Mouse (Mus musculus) heart, embryonic 11.5 days (tissue): ENCODE data around the gene Zfand3. TPM values are rescaled to one million over a fixed set of nuclear protein-coding genes. Genes with fewer than 3 reads are reported as not detected.

Experiments
- ATAC-seq: fragments of 200-750 bp; cut with Nextera tagmentation; replicated peaks from 2 replicates; pipeline ENCODE4 v1.8.0; 2017; ENCODE audit warnings: moderate library complexity; ENCODE audit not compliant: insufficient number of reproducible peaks, low FRiP score, low TSS enrichment
- H3K27ac ChIP-seq: fragments of 300-500 bp; sonication (generic); 2 replicates; pipeline ENCODE4 v1.5.1; 2014; ENCODE audit warnings: mild to moderate bottlenecking, low read depth, low read length
- H3K27me3 ChIP-seq: fragments of 300-500 bp; sonication (generic); 2 replicates; pipeline ENCODE4 v1.6.1; 2014; ENCODE audit warnings: mild to moderate bottlenecking, low read length, mixed read lengths; ENCODE audit not compliant: control insufficient read depth, insufficient read depth
- H3K36me3 ChIP-seq: fragments of 300-500 bp; sonication (generic); 2 replicates; pipeline ENCODE4 v1.6.1; 2014; ENCODE audit warnings: mild to moderate bottlenecking, low read length, moderate library complexity, mixed read lengths; ENCODE audit not compliant: control insufficient read depth, insufficient read depth
- H3K4me1 ChIP-seq: fragments of 300-500 bp; sonication (generic); 2 replicates; pipeline ENCODE4 v1.6.1; 2014; ENCODE audit warnings: low read length; ENCODE audit not compliant: control insufficient read depth, insufficient read depth
- H3K4me2 ChIP-seq: fragments of 300-500 bp; sonication (generic); 2 replicates; pipeline ENCODE4 v1.6.1; 2014; ENCODE audit warnings: mild to moderate bottlenecking, moderate library complexity
- H3K4me3 ChIP-seq: fragments of 300-500 bp; sonication (generic); 2 replicates; pipeline ENCODE4 v1.5.1; 2014; ENCODE audit warnings: low read depth, low read length
- H3K9ac ChIP-seq: fragments of 300-500 bp; sonication (generic); 2 replicates; pipeline ENCODE4 v1.6.1; 2014; ENCODE audit warnings: mild to moderate bottlenecking, low read depth, low read length, moderate library complexity
- H3K9me3 ChIP-seq: fragments of 300-500 bp; sonication (generic); replicated peaks from 2 replicates; pipeline ENCODE4 v1.6.1; 2016; ENCODE audit warnings: low read length; ENCODE audit not compliant: control insufficient read depth
- WGBS: fragments of 180-500 bp; shearing (Covaris S2); extraction: QIAGEN DNeasy Blood & Tissue Kit; methylation state at CpG from one replicate; pipeline ENCODE4 v1.1.7; 2014; ENCODE audit not compliant: insufficient replicate concordance; 5-methylcytosine and 5-hydroxymethylcytosine counted together
- polyA plus RNA-seq: library from polyadenylated mRNA; unstranded; fragments of >200 nt; fragmentation: Nextera tagmentation; extraction: Ambion mirVana; gene quantifications from 2 replicates; pipeline ENCODE4 v1.2.1, GENCODE M21; 2014

Zfand3 gene
- polyA plus RNA-seq, 1 experiment from 2014 or later = 51.4 TPM

- no peak for ATAC-seq
Measured at GRCm38 (mm10) chr17:29990845-29991244, 13.7 kb upstream of the Zfand3 start.

GRCm38 (mm10) chr17:29993488-29993887 is 11.0 kb upstream of the Zfand3 start:
- Histone ChIP-seq H3K9me3 (no peaks in the 10 kb centered on the region), H3K4me1 (no peaks in the 10 kb centered on the region), H3K4me3 (no peak overlapping the region), H3K27ac (no peak overlapping the region), H3K9ac (no peak overlapping the region), H3K36me3 (no peaks in the 10 kb centered on the region), H3K27me3 (no peaks in the 10 kb centered on the region), H3K4me2 (no peak overlapping the region)
- no peak for ATAC-seq
- WGBS = 68% methylated on average over 8 of the region's 8 CpGs

More at GRCm38 (mm10) chr17:29990845-29991244, 13.7 kb upstream of the Zfand3 start:
- no peaks in the 10 kb centered on the region for H3K9me3 ChIP-seq
- H3K4me2 ChIP-seq = no peak overlapping the region
- H3K36me3 ChIP-seq = no peaks in the 10 kb centered on the region
- no peaks in the 10 kb centered on the region for H3K27me3 ChIP-seq
- no peak overlapping the region for H3K27ac ChIP-seq
- no peak overlapping the region for H3K9ac ChIP-seq
- whole genome bisulfite sequencing = 82% methylated on average over 2 of the region's 2 CpGs
- H3K4me1 ChIP-seq = no peaks in the 10 kb centered on the region
- no peak overlapping the region for H3K4me3 ChIP-seq

GRCm38 (mm10) chr17:29994011-29994410 is 10.5 kb upstream of the Zfand3 start:
- no peaks in the 10 kb centered on the region for H3K9me3 ChIP-seq
- no peaks in the 10 kb centered on the region for H3K4me1 ChIP-seq
- H3K9ac ChIP-seq = no peak overlapping the region
- no peaks in the 10 kb centered on the region for H3K27me3 ChIP-seq
- H3K4me2 ChIP-seq = no peak overlapping the region
- H3K27ac ChIP-seq = no peak overlapping the region
- H3K36me3 ChIP-seq = no peaks in the 10 kb centered on the region
- whole genome bisulfite sequencing = 73% methylated on average over 3 of the region's 3 CpGs
- H3K4me3 ChIP-seq = no peak overlapping the region
- ATAC-seq = no peak

DNA sequence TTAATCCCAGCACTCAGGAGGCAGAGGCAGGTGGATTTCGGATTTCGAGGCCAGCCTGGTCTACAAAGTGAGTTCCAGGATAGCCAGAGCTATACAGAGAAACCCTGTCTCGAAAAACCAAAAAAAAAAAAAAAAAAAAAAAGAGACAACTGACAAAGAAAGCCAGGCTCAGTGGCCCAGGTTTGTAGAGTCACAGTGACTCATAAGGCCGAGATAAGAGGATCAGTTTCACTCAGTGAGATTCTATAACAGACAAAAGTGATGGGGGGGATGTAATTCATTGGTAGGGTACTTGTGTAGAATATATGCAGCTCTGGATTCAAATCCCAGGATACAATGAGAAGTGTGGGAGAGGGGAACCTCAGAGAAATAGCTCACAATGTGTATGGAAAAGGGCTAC is 10.1 kb upstream of the Zfand3 start:
- H3K4me2 ChIP-seq = no peak overlapping the region
- H3K4me3 ChIP-seq = no peak overlapping the region
- no peak overlapping the region for H3K27ac ChIP-seq
- H3K4me1 ChIP-seq = no peaks in the 10 kb centered on the region
- 72% methylated on average over 4 of the region's 4 CpGs for WGBS
- H3K9ac ChIP-seq = no peak overlapping the region
- no peaks in the 10 kb centered on the region for H3K9me3 ChIP-seq
- no peak for ATAC-seq
- no peaks in the 10 kb centered on the region for H3K36me3 ChIP-seq
- no peaks in the 10 kb centered on the region for H3K27me3 ChIP-seq

- Histone ChIP-seq H3K4me1 (no peaks in the 10 kb centered on the region), H3K36me3 (no peaks in the 10 kb centered on the region), H3K27me3 (no peaks in the 10 kb centered on the region), H3K4me2 (no peak overlapping the region), H3K4me3 (no peak overlapping the region), H3K9ac (no peak overlapping the region), H3K27ac (no peak overlapping the region), H3K9me3 (no peaks in the 10 kb centered on the region)
- ATAC-seq = no peak
- WGBS = 82% methylated on average over 5 of the region's 5 CpGs
Measured at GRCm38 (mm10) chr17:29995986-29996385, 8.5 kb upstream of the Zfand3 start.

- H3K9me3 ChIP-seq = no peaks in the 10 kb centered on the region
- H3K4me1 ChIP-seq = no peaks in the 10 kb centered on the region
- H3K27me3 ChIP-seq = no peaks in the 10 kb centered on the region
- H3K36me3 ChIP-seq = no peaks in the 10 kb centered on the region
- no peak overlapping the region for H3K4me2 ChIP-seq
- H3K4me3 ChIP-seq = no peak overlapping the region
- H3K27ac ChIP-seq = no peak overlapping the region
- ATAC-seq = no peak
- no peak overlapping the region for H3K9ac ChIP-seq
- 74% methylated on average over 7 of the region's 7 CpGs for WGBS
Measured at GRCm38 (mm10) chr17:29997726-29998125, 6.8 kb upstream of the Zfand3 start.

- 80% methylated on average over 24 of the region's 24 CpGs for WGBS
- Histone ChIP-seq H3K9ac (no peak overlapping the region), H3K27me3 (no peaks in the 10 kb centered on the region), H3K4me1 (peaks cover 5% of the 10 kb centered on the region; the same call in 1 of the 2 replicates), H3K27ac (no peak overlapping the region), H3K4me3 (no peak overlapping the region), H3K36me3 (no peaks in the 10 kb centered on the region), H3K9me3 (no peaks in the 10 kb centered on the region), H3K4me2 (no peak overlapping the region)
- ATAC-seq = no peak
Measured at GRCm38 (mm10) chr17:29998566-29999295, 5.8 kb upstream of the Zfand3 start.

DNA sequence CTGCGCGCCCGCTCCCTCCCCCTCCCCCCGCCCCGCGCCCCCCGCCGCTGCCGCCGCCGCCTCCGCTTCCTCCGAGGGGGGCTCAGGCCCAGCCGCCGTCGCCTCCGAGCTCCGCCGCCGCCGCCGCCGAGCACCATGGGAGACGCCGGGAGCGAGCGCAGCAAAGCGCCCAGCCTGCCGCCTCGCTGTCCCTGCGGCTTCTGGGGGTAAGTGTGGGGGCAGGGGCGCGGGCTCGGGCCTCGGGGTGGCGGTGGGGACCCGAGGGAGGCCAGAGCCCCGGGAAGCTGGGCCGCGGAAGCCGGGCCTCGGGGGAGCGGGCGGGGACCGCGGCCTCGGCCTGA is 540 bp downstream of the Zfand3 start:
- Histone ChIP-seq H3K9me3 (no peaks in the 10 kb centered on the region), H3K4me3 (peak overlapping the region; percentile 93), H3K36me3 (no peaks in the 10 kb centered on the region), H3K4me2 (peak overlapping the region; percentile 73), H3K9ac (peak overlapping the region; percentile 98), H3K4me1 (peaks cover 35% of the 10 kb centered on the region), H3K27ac (peak overlapping the region; percentile 100), H3K27me3 (no peaks in the 10 kb centered on the region)
- no peak; the same call in 1 of the 2 replicates for ATAC-seq
- 2% methylated on average over 25 of the region's 47 CpGs for WGBS

GRCm38 (mm10) chr17:30005451-30005941 is 963 bp downstream of the Zfand3 start:
- Histone ChIP-seq H3K4me3 (peak overlapping the region; percentile 93), H3K4me2 (peak overlapping the region; percentile 73), H3K36me3 (no peaks in the 10 kb centered on the region), H3K9me3 (no peaks in the 10 kb centered on the region), H3K27me3 (no peaks in the 10 kb centered on the region), H3K27ac (peak overlapping the region; percentile 100), H3K9ac (peak overlapping the region; percentile 98), H3K4me1 (peaks cover 35% of the 10 kb centered on the region)
- under 1% methylated on average over 7 of the region's 19 CpGs for WGBS
- peak; percentile 14; the same call in 1 of the 2 replicates for ATAC-seq
